Mouse (Mus musculus) mesoderm, embryonic 11.5 days (tissue): ENCODE data around the gene Mcm2.
A peak's percentile ranks its signal among the peaks of the same experiment; 100 is the strongest.

Experiments used
- DNase-seq: peaks from one replicate; pipeline ENCODE4 v3.0.0-alpha.2; 2012; ENCODE audit warnings: low read depth, low spot score

The Mcm2 gene

DNA sequence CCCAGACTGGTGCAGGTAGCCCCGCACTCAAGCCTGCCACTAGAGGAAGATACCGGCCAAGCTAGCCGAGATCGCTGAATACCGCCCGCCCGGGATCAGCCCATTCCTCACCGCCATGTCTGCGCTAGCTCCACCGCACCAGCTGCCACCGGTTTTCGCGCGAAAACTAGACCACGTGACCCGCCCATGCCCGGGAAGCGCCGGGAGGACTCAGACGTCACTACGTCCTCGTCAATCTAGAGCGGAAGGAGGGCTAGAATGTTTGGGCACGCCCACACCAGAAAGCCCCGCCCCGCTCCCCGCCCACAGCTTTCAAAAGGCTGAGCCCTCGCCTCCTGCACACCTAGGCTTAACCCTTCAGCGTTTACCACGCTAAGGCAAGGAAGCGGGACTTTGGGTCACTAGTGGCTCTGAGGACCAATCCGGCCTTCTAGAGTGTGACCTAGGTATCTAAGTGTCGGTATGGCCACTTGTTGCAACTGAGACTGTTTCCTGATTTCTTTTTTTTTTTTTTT, at the start of gene Mcm2:
Gene Mcm2 (minus strand): TSS at position 247 of the 515 bp plus-strand sequence.
- DNase-seq = peak; percentile 97

DNA sequence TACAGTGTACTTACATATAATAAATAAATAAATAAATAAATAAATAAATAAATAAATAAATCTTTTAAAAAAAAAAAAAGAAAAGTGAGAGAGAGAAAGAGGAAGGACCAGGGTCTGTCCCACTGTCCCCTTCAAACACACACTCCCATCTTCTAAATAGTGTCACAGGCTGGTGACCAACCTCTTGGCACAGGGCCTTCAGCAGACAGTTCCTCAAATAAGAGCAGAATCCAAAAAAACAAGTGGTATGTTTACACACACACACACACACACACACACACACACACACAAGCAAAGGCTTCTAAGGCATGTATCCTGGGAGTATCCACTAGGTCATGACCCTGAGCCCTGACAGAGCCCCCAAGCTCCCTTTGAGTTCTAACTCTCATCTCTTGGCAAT, 49.2 kb upstream of the Mcm2 start:
- DNase-seq = no peak

DNA sequence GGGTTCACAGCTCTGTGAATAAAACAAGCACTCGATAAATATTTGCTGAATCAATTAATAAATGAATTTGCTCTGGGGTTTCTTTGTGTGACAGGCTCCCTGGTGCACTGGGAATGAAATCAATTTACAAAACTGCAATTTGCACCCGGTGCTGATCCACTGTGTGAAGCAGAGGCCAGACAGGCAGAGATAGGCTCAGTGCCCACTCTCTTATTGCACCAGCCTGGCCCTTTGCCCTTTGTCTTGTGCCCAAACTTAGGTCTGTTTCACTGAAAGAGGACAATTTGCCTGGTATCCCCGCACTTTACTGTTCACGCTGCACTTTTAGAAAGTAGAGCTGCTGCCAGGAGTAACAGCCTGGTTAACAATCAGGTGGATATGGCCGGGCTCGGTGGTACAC, 47.9 kb upstream of the Mcm2 start:
- no peak for DNase-seq

DNA sequence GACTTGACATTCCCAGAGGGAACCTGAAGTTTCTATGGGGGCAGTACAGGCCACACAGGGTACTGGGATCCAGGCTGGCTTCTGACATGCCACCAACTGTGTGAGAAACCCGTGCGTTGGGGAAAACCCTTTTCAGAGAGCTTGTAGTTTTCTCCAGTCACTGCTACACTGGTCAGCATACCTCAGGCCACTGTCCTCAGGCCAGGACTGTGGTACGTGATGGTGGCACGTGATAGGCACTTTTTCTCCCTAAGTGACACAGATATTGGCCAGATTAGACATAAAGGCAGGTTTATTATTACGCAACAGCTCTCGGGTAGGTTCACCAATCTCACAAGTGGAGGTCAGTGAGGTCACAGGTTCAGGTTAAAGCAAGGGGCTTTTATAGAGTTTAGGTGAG, 45.1 kb upstream of the Mcm2 start:
- DNase-seq = no peak

DNA sequence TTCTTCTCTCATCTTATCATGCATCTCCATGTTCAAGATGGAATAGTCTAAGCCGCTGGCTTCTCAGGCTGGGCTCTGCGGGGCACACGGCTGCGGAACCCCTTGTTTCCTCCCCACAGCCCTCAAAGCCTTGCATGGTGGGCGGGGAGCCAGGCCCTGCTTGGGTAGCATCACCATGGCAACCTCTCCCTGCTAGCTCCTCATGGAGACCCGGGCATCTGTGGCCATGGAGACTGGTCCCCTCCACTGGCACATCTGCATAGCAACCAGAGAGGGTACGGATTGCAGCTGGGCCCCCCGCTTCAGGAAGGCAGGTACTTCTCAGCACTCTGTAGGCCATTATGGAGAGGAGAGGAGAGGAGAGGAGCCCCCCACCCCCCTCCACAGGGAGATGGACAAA, 44.0 kb upstream of the Mcm2 start:
- DNase-seq = peak; percentile 80

DNA sequence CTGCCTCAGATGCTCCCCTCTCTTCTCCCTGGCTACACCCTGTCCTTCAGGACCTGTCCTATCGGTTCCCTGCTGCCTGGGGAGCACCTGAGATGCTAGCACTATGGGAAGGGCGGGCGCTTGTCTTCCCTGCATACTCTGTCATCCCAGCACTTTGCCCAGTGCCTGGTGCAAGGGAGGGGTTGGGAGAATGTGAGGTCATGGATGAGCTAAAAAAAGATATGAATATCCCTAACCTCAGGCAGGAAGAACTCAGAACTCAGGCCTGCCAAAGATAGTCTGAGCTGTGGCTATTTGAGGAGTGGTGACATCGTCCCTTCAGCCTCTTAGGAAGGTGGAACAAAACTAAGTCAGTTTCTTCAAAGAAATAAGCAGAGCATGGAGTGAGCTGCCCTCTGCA, 43.0 kb upstream of the Mcm2 start:
- no peak for DNase-seq

DNA sequence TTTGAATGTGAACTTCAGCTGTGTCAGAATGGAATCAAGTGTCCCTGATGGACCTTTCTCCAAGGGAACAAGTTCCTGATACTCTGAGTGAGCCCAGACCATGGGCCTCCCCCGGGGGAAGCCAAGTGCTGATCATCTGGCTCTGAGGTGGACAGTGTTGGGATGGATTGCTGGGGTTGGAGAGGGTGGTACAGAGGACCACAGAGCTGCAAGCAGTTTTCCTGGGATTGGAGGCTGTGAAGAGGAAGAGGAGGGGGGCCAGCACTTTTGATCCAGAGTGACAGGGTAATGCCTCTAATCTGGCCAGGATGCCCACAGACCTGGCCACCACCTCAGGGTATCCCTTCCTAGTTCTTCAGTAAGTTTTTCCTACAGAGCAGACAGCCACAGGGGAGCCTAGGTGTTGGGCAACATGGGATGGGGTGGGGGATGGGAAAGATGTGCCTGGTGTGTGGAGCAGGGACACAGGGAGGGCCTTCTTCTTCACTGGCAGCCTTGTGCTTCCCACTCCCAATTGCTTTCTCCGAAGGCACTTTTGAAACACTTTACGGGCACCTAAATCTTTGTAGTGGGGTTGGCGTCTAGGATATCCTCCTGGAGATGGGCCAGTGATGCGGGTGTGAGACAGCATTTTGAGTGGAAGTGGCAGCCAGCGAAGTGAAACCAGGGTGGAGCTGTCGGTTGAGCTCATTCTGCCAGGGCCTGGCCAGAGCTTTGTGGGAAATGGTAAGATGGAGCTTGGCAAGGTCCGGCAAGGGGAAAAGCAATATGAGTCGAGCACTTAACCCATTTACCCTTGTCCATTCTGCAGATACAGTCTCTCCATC, 41.7 kb upstream of the Mcm2 start:
- no peak for DNase-seq

DNA sequence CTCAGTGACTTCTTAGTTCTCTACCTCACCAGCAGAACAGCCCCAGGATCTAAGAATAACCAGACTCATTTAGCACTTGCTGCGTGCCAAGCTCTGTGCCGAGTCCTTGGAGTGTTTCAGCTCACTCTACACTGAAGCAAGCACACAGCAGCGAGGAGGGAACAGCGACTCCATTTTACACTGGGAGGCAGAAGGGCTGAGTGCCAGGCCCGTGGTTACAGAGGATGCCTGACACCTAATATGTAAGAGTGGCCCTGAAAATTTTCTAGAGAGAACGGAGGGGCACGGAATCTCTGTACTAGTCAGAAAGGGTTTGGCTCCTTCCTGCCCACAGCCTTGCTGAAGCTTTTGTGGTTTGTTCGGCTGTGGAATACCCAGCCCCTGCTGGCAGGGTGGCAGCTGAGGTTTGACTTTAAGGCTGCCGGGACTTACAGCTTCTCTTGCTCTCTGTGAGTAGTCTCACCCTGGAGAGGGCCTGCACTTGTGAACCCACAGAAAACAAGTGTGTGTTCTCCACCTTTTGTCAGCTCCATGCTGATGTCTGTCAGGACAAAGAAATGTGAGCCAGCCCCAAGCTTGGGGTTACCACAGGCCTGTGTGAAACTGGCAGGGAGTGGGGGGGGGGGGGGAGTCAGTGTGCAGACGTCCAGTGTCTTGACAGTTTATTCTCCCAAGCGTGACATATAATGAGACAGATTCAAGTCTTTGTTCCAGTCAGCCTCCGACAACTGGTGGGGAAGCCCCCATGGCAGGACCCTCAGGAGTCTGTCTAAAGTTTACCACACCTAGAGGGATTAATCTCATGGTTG, 40.9 kb upstream of the Mcm2 start:
- no peak for DNase-seq

DNA sequence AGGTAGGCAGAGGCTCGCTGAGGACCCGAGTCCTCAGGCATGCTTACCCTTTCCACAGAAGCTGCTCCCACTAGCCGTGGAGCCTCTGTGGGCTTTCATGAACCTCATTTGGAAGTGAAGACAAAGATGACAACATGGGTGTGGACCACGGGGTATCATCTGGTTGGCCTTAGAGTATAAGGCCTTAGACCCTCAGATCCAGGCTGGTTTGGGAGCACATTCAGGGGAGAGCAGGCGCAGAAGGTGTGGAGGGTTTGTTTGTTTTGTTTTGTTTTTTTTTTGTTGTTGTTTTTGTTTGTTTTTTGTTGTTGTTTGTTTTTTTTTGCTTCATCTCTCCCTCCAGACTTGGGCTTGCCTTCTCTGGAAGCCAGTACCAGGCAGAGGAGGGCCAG, 40.1 kb upstream of the Mcm2 start:
- DNase-seq = no peak

DNA sequence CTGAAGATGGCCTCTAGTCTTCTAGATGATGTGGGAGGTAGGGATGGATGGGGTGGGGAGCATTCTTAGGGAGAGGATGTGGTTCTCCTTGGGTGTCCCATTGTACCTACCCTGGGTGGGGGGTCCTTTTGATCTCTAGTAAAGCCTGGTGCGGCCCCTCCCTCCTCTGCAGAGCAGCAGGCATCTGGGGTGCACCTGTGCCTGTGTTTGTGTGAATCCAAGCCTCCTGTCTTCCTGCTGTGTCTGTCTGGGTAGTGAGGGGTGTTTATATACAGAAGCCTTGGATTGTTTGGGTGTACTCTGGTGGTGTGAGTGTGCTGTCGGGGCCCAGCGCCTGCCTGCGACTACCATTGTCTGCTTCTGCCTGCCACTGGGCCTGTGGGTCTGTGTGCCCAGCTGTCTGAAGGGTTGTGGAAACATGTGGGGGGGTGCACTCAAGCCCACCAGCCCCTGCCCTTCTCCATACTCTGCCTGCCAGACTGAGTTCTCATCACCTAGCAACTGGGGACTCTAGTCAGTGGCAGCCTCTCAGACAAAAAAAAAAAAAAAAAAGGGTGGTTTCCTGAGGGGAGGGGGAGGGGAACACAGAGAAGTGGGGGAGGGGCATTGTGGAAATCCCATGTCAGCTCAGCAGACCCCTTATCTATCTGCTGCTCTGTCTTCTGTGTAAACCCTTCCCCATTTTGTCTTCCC, 39.5 kb upstream of the Mcm2 start:
- DNase-seq = peak; percentile 53

DNA sequence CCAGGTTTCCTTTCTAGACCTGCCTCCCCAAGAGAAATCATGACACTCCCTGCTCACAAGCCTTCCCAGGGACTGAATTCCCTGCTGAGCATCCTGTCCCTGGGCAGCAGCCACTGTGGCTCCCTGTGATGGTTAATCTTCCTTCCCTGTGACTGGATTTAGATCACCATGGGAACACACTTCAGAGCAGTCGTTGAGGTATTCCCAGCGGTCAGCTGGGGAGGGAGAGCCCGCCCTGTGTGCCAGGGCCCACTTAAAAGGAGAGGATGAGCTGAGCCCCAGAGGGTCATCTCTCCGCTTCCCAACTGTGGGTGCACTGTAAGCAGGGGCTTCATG, 38.6 kb upstream of the Mcm2 start:
- DNase-seq = no peak

DNA sequence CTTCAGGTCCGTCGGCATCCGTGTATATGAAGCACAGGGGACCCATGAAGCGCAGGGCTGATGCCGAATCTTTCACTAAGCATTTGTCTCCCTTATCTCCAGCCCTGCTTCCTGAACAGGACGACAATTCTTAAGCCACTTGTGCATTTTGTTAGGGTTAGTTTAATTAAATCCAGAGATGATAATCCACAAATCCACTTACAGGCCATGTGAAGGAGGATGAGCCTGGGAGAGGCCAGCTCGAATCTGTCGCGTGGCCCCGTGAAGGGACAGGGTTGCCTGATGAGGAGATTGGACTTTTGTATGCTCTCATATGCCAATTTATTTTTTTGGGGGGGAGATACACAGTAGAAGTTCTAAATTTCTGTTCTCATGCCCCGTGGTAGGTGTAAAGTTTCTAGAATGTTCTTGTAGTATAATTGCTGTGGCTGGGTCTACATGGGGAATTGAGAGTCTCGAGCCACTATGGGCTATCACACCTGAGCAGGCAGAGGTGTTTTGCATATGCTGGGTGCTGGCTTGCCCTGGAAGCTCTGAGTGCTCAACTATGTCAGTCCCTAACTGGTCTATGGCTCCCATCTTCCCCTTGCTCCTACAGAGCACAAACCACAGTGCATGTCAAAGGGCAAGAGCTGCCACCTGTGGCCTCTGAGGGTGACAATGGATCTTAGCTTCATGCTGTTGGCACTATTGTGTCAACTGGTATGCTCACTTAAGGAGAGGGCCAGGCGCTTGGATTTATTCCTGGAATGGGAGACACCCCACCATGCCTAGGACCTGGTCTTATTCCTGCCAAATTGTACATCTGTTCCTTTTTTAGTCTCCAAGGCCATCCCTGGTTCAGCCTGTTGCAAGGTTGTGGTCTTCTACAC, 38.0 kb upstream of the Mcm2 start:
- no peak for DNase-seq

DNA sequence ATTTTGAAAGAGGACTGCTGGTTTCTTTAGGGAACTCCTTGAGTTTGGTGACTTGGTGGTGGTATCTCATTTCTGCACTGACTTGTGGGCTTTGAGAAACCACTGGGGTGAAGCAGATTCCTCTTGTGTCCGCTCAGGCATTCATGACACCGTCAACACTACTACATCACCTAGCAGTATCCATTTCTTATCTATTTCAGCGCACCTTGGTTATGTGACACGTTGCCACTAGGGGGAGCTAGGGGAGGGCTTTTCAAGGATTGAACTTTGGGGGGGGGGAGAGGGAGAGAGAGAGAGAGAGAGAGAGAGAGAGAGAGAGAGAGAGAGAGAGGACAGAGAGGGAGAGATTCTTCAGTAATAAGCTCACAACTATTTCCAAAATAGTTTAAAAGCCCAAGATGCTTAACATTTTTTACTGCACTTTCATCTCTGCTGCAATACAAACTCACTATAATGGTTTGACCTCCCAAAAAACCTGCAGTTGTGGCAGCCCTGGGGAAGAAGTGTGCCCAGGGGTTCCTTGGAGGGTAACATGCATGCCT, 37.2 kb upstream of the Mcm2 start:
- DNase-seq = peak; percentile 85

DNA sequence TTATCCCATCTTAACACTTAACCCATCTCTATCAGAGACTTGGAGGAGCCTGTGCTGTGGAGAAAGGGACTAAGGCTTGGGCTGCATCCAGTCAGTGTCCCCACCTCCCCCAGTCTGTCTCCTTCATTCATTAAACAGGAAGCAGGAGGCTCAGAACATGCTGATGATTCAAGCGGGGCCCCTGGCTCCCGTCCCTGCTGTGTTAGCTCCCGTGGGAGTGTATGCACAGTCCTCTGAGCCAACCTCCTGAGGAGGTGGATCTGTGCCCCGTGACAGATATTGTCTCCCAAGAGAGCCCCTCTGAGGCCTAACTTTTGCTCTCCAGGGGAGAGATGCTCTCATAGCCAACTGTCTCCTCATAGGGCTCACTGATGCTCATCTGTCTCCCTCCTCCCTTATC, 36.2 kb upstream of the Mcm2 start:
- DNase-seq = no peak

DNA sequence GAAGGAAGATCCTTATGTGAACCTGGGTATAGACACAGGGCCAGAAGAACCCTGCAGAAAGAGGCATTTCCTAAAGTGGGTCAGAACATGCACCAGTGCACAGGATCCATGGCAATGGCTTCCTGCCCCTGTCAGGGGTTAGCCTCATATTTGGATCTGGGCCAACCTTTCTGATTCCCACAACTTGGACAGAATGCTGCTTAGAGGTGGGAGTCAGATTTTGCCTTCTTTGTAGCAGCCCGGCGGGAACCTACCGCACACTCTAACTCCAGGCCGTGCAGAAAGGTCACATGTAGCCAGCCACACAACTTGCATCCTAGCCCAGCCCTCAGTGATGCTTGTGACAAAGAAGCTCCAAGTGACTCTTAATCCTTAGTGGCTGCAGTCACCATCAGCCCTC, 35.6 kb upstream of the Mcm2 start:
- no peak for DNase-seq

DNA sequence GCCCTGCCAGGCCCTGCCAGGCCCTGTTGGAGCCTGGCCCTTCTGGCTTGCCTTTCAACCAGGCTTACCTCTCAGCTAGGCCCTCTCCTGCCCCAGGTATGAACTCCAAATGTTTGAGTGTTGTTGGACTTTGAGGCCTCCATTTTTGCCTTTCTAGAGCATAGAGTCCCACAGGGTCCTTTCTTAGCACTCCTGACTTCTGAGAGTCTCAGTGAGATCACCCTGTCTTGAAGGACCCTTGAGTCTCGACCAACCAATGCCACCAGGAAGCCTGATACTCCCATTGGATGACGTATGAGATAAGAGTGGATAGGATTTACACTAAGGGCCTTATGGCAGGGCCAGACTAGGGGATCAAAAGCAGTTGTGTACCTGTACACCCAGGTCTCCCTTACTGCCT, 32.9 kb upstream of the Mcm2 start:
- DNase-seq = no peak

DNA sequence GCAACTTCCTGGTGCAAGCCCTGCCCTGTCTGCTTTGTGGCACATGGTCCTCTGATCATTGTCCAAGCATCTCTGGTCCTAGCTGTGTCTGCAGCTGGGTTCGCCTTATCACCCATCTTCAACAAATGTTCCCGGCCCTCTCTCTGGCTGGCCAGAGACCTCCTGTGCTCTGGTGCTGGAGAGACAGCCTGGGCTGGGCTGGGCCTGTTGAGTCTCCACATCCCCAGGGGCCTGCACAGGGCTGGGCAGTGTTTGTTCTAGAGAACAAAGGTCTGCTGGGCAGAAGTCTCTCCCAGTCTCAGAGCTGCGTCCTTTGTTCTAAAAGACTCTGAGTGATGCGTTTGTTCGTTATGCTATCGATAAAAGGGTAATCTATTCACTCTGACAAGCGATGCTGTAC, 31.5 kb upstream of the Mcm2 start:
- DNase-seq = no peak

DNA sequence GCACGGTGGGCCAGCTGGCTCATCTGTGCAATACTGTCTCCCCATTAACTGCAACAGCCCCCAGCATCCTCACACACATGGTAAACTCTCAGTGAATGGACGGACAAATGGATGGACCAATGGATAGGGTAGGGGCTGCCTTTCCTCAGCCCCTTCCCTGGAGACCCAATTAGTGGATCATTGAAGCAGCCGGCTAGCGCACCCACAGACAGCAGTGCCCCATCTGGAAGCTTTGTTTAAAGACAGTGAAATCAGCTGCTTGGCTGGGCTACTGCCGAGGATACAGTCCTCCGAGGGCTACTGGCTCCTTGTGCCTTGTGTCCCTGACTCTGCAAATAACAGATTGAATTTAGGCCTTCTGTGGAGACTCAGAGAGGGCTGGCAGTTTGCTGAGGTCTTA, 30.9 kb upstream of the Mcm2 start:
- DNase-seq = peak; percentile 38

DNA sequence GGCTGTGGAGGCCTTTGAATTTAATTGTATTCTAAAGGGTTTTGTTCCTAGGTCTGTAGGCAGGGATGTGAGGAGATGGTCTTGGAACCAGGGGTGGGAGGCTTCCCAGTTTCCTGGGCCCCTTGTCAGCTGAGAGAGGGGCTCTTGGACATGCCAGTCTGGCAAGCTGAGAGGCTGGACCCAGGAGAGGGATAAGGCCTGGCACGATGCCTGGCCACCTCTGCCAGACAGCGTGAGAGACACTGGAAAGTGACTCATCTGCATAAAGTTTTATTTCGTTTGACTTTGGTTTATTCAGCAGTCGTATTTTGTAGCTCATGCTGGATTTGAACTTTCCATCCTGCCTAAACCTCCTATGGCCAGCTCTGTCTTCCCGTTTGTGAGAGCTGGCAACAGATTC, 30.0 kb upstream of the Mcm2 start:
- DNase-seq = no peak

DNA sequence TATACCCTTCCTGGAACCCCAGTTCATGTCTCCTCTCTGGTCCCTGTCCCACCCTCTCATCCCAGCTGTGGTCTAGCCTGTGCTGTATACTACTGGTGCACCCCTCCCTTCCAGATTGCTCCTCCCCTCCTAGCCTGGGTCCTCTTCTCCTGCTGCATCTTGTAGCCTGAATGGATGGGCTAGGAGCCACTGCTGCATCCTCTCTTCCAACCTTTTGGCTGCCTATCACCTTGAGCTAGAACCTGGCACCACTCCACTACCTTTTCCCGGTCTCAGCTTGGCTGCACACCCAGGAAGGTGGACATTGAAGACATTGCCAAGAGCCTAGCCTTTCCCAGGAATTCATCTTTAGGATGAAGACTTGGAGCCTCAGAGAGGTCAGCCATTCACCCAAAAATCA, 29.4 kb upstream of the Mcm2 start:
- no peak for DNase-seq

DNA sequence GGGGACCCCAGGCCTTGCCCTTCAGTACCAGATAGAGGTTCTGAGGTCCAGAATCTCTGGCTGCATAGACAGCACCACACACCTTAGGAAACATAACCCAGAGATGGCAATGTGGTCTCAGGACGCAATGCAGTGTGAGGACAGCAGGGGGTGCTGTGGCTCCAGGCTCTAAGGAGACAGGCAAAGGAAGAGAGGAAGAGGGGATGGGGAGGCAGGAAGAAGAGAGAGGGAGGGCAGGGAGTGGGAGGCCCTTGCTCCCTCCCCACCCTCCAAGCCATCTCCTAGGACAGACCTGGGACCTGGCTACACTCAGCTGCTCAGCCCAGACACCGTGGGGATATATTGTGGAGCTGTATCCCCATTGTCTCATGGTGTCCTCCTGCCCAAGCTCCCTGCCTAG, 29.0 kb upstream of the Mcm2 start:
- peak; percentile 80 for DNase-seq
